Mouse (Mus musculus) limb, embryonic 14.5 days (tissue): ENCODE results near the gene Pcnx2. TPM values are rescaled to one million over a fixed set of nuclear protein-coding genes. Genes with fewer than 3 reads are reported as not detected.

Experiments
- ATAC-seq: fragments of 200-750 bp; cut with Nextera tagmentation; 2 replicates; pipeline ENCODE4 v1.8.0; 2017; ENCODE audit warnings: low read depth, moderate number of reproducible peaks, moderate TSS enrichment; ENCODE audit not compliant: low FRiP score
- DNase-seq: peaks from one replicate; pipeline ENCODE4 v3.0.0-alpha.2; 2015; ENCODE audit warnings: low spot score
- H3K27ac ChIP-seq: fragments of 300-500 bp; sonication (generic); replicated peaks from 2 replicates; pipeline ENCODE4 v1.5.1; 2014; ENCODE audit warnings: low read depth, mild to moderate bottlenecking, low read length, moderate library complexity, mixed read lengths
- H3K27me3 ChIP-seq: fragments of 300-500 bp; sonication (generic); 2 replicates; pipeline ENCODE4 v1.6.1; 2014; ENCODE audit warnings: low read length, mixed read lengths; ENCODE audit not compliant: control insufficient read depth, insufficient read depth
- H3K36me3 ChIP-seq: fragments of 300-500 bp; sonication (generic); 2 replicates; pipeline ENCODE4 v1.6.1; 2014; ENCODE audit warnings: mild to moderate bottlenecking, low read length, moderate library complexity, mixed read lengths; ENCODE audit not compliant: control insufficient read depth, insufficient read depth
- H3K4me1 ChIP-seq: fragments of 300-500 bp; sonication (generic); 2 replicates; pipeline ENCODE4 v1.6.1; 2014; ENCODE audit warnings: antibody characterized with exemption, low read length, mixed read lengths; ENCODE audit not compliant: control insufficient read depth, insufficient read depth
- H3K4me2 ChIP-seq: fragments of 300-500 bp; sonication (generic); replicated peaks from 2 replicates; pipeline ENCODE4 v1.6.1; 2014; ENCODE audit warnings: low read depth, mild to moderate bottlenecking, low read length, moderate library complexity; ENCODE audit not compliant: severe bottlenecking
- H3K4me3 ChIP-seq: fragments of 300-500 bp; sonication (generic); replicated peaks from 2 replicates; pipeline ENCODE4 v1.5.1; 2014; ENCODE audit warnings: low read length
- H3K9ac ChIP-seq: fragments of 300-500 bp; sonication (generic); 2 replicates; pipeline ENCODE4 v1.6.1; 2014; ENCODE audit warnings: mild to moderate bottlenecking, low read depth, low read length, moderate library complexity; ENCODE audit not compliant: severe bottlenecking
- H3K9me3 ChIP-seq: fragments of 300-500 bp; sonication (generic); 2 replicates; pipeline ENCODE4 v1.6.1; 2016; ENCODE audit warnings: low read length; ENCODE audit not compliant: control insufficient read depth
- POLR2A ChIP-seq: fragments of 200-500 bp; IDR thresholded peaks from 2 replicates; pipeline ENCODE4 v1.8.0; 2012; ENCODE audit warnings: inconsistent platforms, mild to moderate bottlenecking, moderate library complexity, borderline replicate concordance; ENCODE audit not compliant: insufficient read depth, insufficient read length; ENCODE audit errors: extremely low read depth
- WGBS: fragments of 180-500 bp; shearing (Covaris S2); extraction: QIAGEN DNeasy Blood & Tissue Kit; methylation state at CpG from one replicate; pipeline ENCODE4 v1.1.7; 2014; 5-methylcytosine and 5-hydroxymethylcytosine counted together
- polyA plus RNA-seq, 2 experiments: library from polyadenylated mRNA; depleted of rRNA in 1 of 2; stranded (reverse) in 1 of 2; unstranded in 1 of 2; fragments of >200 nt; fragmentation: Nextera tagmentation in 1 of 2; extraction: Ambion mirVana in 1 of 2; gene quantifications; 2 replicates each; pipeline versions ENCODE4 v1.2.1 to v1.2.3; 2012 to 2014

Pcnx2 gene
- polyA plus RNA-seq, 2 experiments, result 0.15 to 0.33 TPM

DNA sequence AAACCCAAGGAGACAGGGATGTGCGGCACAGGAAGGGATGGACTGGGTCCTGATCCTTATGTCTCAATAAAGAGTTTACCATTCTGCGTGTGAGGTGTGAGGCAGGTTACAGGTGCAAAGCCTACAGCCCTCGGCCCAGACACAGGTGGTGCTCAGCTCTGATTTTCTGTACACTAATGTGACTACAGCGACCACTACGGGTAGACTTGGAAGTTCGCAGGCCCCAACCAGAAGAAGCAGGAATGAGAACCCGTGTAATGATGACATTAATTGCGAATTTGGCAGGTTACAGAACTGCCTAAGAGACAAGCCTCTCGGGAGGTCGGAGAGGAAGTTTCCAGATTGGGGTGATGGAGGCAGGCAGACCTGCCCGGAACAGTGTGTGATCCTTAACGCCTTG lies 32.0 kb downstream of the Pcnx2 start:
- Histone ChIP-seq H3K27me3 (no peaks in the 10 kb centered on the region), H3K4me2 (no peak overlapping the region), H3K4me3 (no peak overlapping the region), H3K36me3 (no peaks in the 10 kb centered on the region), H3K4me1 (peaks cover 13% of the 10 kb centered on the region), H3K9me3 (no peaks in the 10 kb centered on the region), H3K9ac (no peak overlapping the region), H3K27ac (no peak overlapping the region)
- no peak for ATAC-seq
- TF ChIP-seq POLR2A, result no peak
- no peak for DNase-seq
- 69% methylated on average over 12 of the region's 12 CpGs for WGBS

DNA sequence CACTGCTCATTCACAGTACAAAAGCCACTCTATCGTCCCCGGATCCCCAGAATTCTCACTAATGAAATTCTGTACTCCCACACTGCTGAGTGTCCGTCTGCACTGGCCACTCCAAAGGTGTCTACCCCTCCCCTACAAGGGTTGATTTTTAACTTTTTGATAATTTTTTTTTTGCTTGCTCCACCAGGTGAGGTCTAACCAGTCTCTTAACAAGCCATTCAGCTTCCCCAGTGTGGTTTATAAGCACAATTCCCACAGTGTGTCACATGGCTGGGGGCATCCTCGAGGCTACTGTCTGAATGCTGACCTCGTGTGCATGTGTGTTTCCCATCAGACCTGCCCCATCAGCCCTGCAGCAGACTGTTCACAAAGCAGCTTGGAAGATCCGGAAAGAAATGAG lies 40.9 kb downstream of the Pcnx2 start:
- WGBS, result 56% methylated on average over 6 of the region's 6 CpGs
- no peak overlapping the region for H3K9ac ChIP-seq

DNA sequence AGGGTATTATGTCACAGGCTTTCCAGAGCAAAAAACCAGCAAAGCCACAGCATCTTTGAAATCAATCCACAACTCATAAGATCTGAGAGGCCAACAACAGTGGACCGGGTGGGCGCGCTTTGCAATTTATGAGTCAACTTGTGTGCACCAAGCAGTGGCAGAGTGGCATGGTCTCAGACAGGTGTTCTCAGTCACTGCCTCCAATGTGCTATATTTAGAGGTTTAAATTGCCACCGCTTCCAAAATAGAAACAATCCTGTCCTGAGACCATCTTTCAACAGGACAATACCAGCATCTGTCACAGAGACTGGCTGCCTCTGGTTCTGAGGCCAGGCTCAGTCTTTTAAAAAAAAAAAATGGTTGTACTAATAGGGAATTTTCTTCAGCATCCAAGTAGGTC lies 42.0 kb downstream of the Pcnx2 start:
- no peak for ATAC-seq
- Histone ChIP-seq H3K4me2 (no peak overlapping the region), H3K27me3 (no peaks in the 10 kb centered on the region), H3K9me3 (no peaks in the 10 kb centered on the region), H3K4me3 (no peak overlapping the region), H3K4me1 (peaks cover 3% of the 10 kb centered on the region), H3K36me3 (no peaks in the 10 kb centered on the region), H3K27ac (no peak overlapping the region), H3K9ac (no peak overlapping the region)
- no peak for DNase-seq
- WGBS, result 82% methylated on average over 4 of the region's 4 CpGs
- no peak for TF ChIP-seq POLR2A

More for the DNA sequence above, 40.9 kb downstream of the Pcnx2 start:
- H3K4me2 ChIP-seq, result no peak overlapping the region
- ATAC-seq (no peak), DNase-seq (no peak)
- no peak overlapping the region for H3K27ac ChIP-seq
- H3K9me3 ChIP-seq, result no peaks in the 10 kb centered on the region
- H3K4me3 ChIP-seq, result no peak overlapping the region
- no peaks in the 10 kb centered on the region for H3K36me3 ChIP-seq
- H3K27me3 ChIP-seq, result no peaks in the 10 kb centered on the region
- TF ChIP-seq POLR2A, result no peak
- H3K4me1 ChIP-seq, result peaks cover 12% of the 10 kb centered on the region

DNA sequence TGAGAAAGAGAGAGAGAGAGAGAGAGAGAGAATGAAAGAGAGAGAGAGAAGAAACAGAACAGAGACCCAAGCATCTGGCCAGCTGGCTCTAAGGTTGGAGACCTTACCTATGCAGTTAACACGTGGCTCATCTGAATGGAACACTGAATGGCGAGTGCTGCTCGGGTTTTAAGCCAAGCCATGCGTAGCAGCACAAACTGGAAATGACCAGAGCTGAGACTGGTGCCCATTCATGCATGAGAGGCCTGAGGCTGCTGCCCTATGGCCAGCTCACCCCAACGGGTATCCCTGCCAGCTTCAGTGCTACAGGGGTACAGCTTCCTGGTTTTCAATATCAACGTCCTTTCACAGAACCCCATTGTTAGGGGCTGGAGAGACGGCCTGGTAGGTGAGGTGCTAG lies 43.7 kb downstream of the Pcnx2 start:
- ATAC-seq (no peak), DNase-seq (no peak)
- H3K36me3 ChIP-seq, result no peaks in the 10 kb centered on the region
- H3K27me3 ChIP-seq, result no peaks in the 10 kb centered on the region
- no peaks in the 10 kb centered on the region for H3K4me1 ChIP-seq
- H3K4me2 ChIP-seq, result no peak overlapping the region
- no peak overlapping the region for H3K27ac ChIP-seq
- H3K9ac ChIP-seq, result no peak overlapping the region
- no peak for TF ChIP-seq POLR2A
- no peaks in the 10 kb centered on the region for H3K9me3 ChIP-seq
- WGBS, result 71% methylated on average over 7 of the region's 7 CpGs
- H3K4me3 ChIP-seq, result no peak overlapping the region

DNA sequence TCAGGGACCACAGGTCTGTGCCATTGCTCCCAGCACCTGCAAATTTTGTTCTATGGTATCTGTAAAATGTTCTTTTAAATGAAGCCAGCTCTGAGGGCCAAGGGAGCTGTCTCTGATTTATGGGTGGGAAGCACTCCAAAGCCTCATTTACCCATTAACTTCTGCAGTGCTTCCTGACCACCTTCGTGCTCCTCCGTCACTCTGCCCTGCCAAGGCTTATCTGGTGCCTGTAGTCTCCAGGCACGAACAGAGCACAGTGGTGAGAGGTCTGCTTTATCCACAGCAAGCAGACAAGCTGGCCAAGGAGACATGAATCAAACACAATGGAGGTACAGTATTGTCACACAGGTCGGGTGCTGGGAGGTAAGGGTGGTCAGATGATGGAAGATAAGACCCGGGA lies 44.8 kb downstream of the Pcnx2 start:
- ATAC-seq (no peak), DNase-seq (no peak)
- Histone ChIP-seq H3K36me3 (no peaks in the 10 kb centered on the region), H3K4me2 (no peak overlapping the region), H3K4me3 (no peak overlapping the region), H3K27ac (no peak overlapping the region), H3K27me3 (no peaks in the 10 kb centered on the region), H3K4me1 (no peaks in the 10 kb centered on the region), H3K9me3 (no peaks in the 10 kb centered on the region), H3K9ac (no peak overlapping the region)
- no peak for TF ChIP-seq POLR2A
- 50% methylated on average over 5 of the region's 5 CpGs for WGBS

DNA sequence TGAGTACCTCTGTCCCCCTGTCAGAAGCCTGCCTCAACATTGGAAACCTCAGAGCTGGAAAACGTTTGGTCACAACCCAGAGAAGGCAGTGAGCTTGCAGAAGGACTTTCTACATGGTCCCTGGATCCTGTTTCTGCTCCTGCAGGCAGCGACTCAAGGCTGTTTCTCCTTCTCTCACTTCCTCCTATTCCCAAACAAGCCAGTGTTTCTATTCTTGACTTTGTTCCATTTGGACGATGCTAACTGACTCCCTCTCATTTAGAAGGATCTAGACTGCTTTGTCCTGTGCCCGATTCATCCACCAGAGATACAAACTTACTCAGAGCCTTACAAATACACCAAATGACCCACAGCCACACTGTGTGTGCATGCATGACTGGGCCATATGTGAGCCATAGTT lies 48.9 kb downstream of the Pcnx2 start:
- H3K4me1 ChIP-seq, result peaks cover 2% of the 10 kb centered on the region; the same call in 1 of the 2 replicates
- H3K4me3 ChIP-seq, result no peak overlapping the region
- no peak for TF ChIP-seq POLR2A
- H3K27me3 ChIP-seq, result no peaks in the 10 kb centered on the region
- ATAC-seq, result no peak
- WGBS, result 75% methylated on average over 4 of the region's 4 CpGs
- no peak overlapping the region for H3K9ac ChIP-seq
- no peaks in the 10 kb centered on the region for H3K36me3 ChIP-seq
- DNase-seq, result no peak
- no peaks in the 10 kb centered on the region for H3K9me3 ChIP-seq
- H3K27ac ChIP-seq, result no peak overlapping the region
- H3K4me2 ChIP-seq, result no peak overlapping the region
